In genomic region chr11:114016889-114017392, GRCm38 (mm10) we compare ENCODE assay signal across 11 mouse cellular contexts. TPM values are rescaled to one million over a fixed set of nuclear protein-coding genes. Genes with fewer than 3 reads are reported as not detected.
DNase-seq lines count a peak whose midpoint lies in the region; ATAC-seq and TF ChIP-seq lines count a peak whose summit lies in the region.
"Had no signal": no experiment of that assay in that cellular context is flagged by ENCODE, and none has a peak within 500 bp of the region (broad histone marks: within the 10 kb centered on the region; RNA-seq: fewer than 3 reads in every experiment).

No protein-coding gene starts in this region.

- H3K27me3 ChIP-seq in limb, embryonic 10.5 days (ENCODE audit: low read depth, poor library complexity, severe bottlenecking) = peaks cover 77% of the 10 kb centered on the region
- H3K27me3 ChIP-seq in intestine, postnatal 0 days (replicated peaks; ENCODE audit: control insufficient read depth, insufficient read depth, low read length) = 0 out of 2 replicates have a peak, but pooled peaks cover 3% of the 10 kb centered on the region
- H3K27me3 ChIP-seq: hindbrain, embryonic 15.5 days had no signal

- H3K4me3 ChIP-seq in limb, embryonic 10.5 days = no peak overlapping the region
- no peak overlapping the region for H3K4me3 ChIP-seq in intestine, postnatal 0 days (ENCODE audit: low read depth, low read length)
- H3K4me3 ChIP-seq: embryonic facial prominence, embryonic 15.5 days; hindbrain, embryonic 15.5 days had no signal

- no peaks in the 10 kb centered on the region for H3K36me3 ChIP-seq in limb, embryonic 10.5 days
- no peaks in the 10 kb centered on the region for H3K36me3 ChIP-seq in intestine, postnatal 0 days (ENCODE audit: control insufficient read depth, insufficient read depth)
- H3K36me3 ChIP-seq: embryonic facial prominence, embryonic 15.5 days; hindbrain, embryonic 15.5 days had no signal

- no peak for ATAC-seq in intestine, postnatal 0 days

- TF ChIP-seq CTCF in intestine, postnatal 0 days (IDR thresholded peaks at IDR 0.05; ENCODE audit: low read depth) = no peak

- 39% methylated on average over 14 of the region's 14 CpGs for WGBS in limb, embryonic 10.5 days
- WGBS in intestine, postnatal 0 days = 39% methylated on average over 14 of the region's 14 CpGs

- no peak overlapping the region for H3K9ac ChIP-seq in intestine, postnatal 0 days (ENCODE audit: low read depth, low read length)
- H3K9ac ChIP-seq: embryonic facial prominence, embryonic 15.5 days; hindbrain, embryonic 15.5 days; liver, embryonic 14.5 days had no signal

- intact Hi-C loops in left cerebral cortex, postnatal 14 days (cut with DNase I) = no loop called here

- peaks cover 47% of the 10 kb centered on the region for H3K4me1 ChIP-seq in limb, embryonic 10.5 days
- no peaks in the 10 kb centered on the region for H3K4me1 ChIP-seq in intestine, postnatal 0 days (replicated peaks; ENCODE audit: control insufficient read depth, insufficient read depth, low read length)

- H3K27ac ChIP-seq in limb, embryonic 10.5 days = peak overlapping the region; percentile 19; the same call in 1 of the 2 replicates
- H3K27ac ChIP-seq in intestine, postnatal 0 days (ENCODE audit: low read depth, low read length) = no peak overlapping the region
- H3K27ac ChIP-seq: embryonic facial prominence, embryonic 15.5 days; liver, embryonic 14.5 days had no signal

- peak; percentile 11 for DNase-seq in adrenal gland, adult 8-10 months
- DNase-seq in adrenal gland, adult 18-20 months (ENCODE audit: low spot score in 2 of 2) = no peak
- peak; percentile 14 for DNase-seq in ovary, postnatal 36 days (ENCODE audit: low spot score)
- no peak for DNase-seq in ovary, postnatal 10 days (ENCODE audit: low spot score)
- no peak for DNase-seq in limb, embryonic 10.5 days (ENCODE audit: low spot score)
- no peak for DNase-seq in lung, postnatal 4 days
- no peak for DNase-seq in left cerebral cortex, postnatal 14 days (ENCODE audit: low spot score in 2 of 2)

- H3K4me2 ChIP-seq in intestine, postnatal 0 days (replicated peaks; ENCODE audit: low read depth) = no peak overlapping the region
- H3K4me2 ChIP-seq: hindbrain, embryonic 15.5 days had no signal

- H3K9me3 ChIP-seq in limb, embryonic 10.5 days (replicated peaks) = no peaks in the 10 kb centered on the region
- no peaks in the 10 kb centered on the region for H3K9me3 ChIP-seq in intestine, postnatal 0 days (ENCODE audit: control insufficient read depth)
- H3K9me3 ChIP-seq: embryonic facial prominence, embryonic 15.5 days; hindbrain, embryonic 15.5 days had no signal

RNA-seq across cellular contexts. Expression of gene Sdk2, which starts 49.9 kb away (rescaled TPM):
- total RNA-seq in adrenal gland, adult 8-10 months (2022) = 1 to 10 TPM; 1.9 to 5.5 (median 3.0) TPM
- 1 to 10 TPM; 1.8 to 6.2 TPM for total RNA-seq in adrenal gland, adult 18-20 months (2021)
- 0.66 and 1.1 TPM in 2 replicates for polyA plus RNA-seq in limb, embryonic 10.5 days (2016; fragmentation: Nextera tagmentation; extraction: Ambion mirVana)
- total RNA-seq in left cerebral cortex, postnatal 14 days (2021) = 10 to 100 TPM; 34.7 to 44.8 TPM
- polyA plus RNA-seq in intestine, postnatal 0 days (2015; fragmentation: Nextera tagmentation; extraction: Ambion mirVana) = 0.61 and 0.66 TPM in 2 replicates

Comparison
In these comparisons a context has a peak if more than half of its experiments do, and no peak if none do; other contexts are left out.
1. DNase-seq: peak in adrenal gland, adult 8-10 months (single experiment) and ovary, postnatal 36 days (single experiment); none in adrenal gland, adult 18-20 months (0 of 2), ovary, postnatal 10 days (single experiment), limb, embryonic 10.5 days (single experiment), lung, postnatal 4 days (0 of 2) and left cerebral cortex, postnatal 14 days (0 of 2).
2. RNA of gene Sdk2, which starts 49.9 kb away (total RNA-seq): 34.7 to 44.8 TPM in left cerebral cortex, postnatal 14 days; 1.8 to 6.2 TPM in adrenal gland, adult 18-20 months and 1.9 to 5.5 TPM in adrenal gland, adult 8-10 months; every median in the first group is over 4 times any median in the second.